Mouse (Mus musculus) midbrain, embryonic 14.5 days (tissue): ENCODE measurements around the gene Thumpd3. TPM values are rescaled to one million over a fixed set of nuclear protein-coding genes. Genes with fewer than 3 reads are reported as not detected.

Source experiments
- ATAC-seq: fragments of 200-750 bp; cut with Nextera tagmentation; 2 replicates; pipeline ENCODE4 v1.8.0; 2017; ENCODE audit warnings: moderate number of reproducible peaks, moderate library complexity; ENCODE audit not compliant: low FRiP score, low TSS enrichment
- DNase-seq: peaks from one replicate; pipeline ENCODE4 v3.0.0-alpha.2; 2015
- H3K27ac ChIP-seq: fragments of 300-500 bp; sonication (generic); replicated peaks from 2 replicates; pipeline ENCODE4 v1.5.1; 2014; ENCODE audit warnings: mild to moderate bottlenecking, low read depth, low read length, moderate library complexity
- H3K27me3 ChIP-seq: fragments of 300-500 bp; sonication (generic); 2 replicates; pipeline ENCODE4 v1.6.1; 2014; ENCODE audit warnings: low read length, control low read depth, mixed read lengths; ENCODE audit not compliant: control insufficient read depth, insufficient read depth
- H3K36me3 ChIP-seq: fragments of 300-500 bp; sonication (generic); 2 replicates; pipeline ENCODE4 v1.6.1; 2014; ENCODE audit warnings: low read length, control low read depth; ENCODE audit not compliant: control insufficient read depth, insufficient read depth
- H3K4me1 ChIP-seq: fragments of 300-500 bp; sonication (generic); 2 replicates; pipeline ENCODE4 v1.6.1; 2014; ENCODE audit warnings: mild to moderate bottlenecking, antibody characterized with exemption, low read length, control low read depth; ENCODE audit not compliant: control insufficient read depth, insufficient read depth
- H3K4me2 ChIP-seq: fragments of 300-500 bp; sonication (generic); 2 replicates; pipeline ENCODE4 v1.6.1; 2014; ENCODE audit warnings: mild to moderate bottlenecking, low read length, moderate library complexity
- H3K4me3 ChIP-seq: fragments of 300-500 bp; sonication (generic); replicated peaks from 2 replicates; pipeline ENCODE4 v1.5.1; 2014; ENCODE audit warnings: low read depth, low read length
- H3K9ac ChIP-seq: fragments of 300-500 bp; sonication (generic); replicated peaks from 2 replicates; pipeline ENCODE4 v1.6.1; 2014; ENCODE audit warnings: mild to moderate bottlenecking, low read length, moderate library complexity
- H3K9me3 ChIP-seq: fragments of 300-500 bp; sonication (generic); 2 replicates; pipeline ENCODE4 v1.6.1; 2016; ENCODE audit warnings: low read length, control low read depth, mixed read lengths; ENCODE audit not compliant: control insufficient read depth
- WGBS: fragments of 180-500 bp; shearing (Covaris S2); extraction: QIAGEN DNeasy Blood & Tissue Kit; methylation state at CpG from one replicate; pipeline ENCODE4 v1.1.7; 2014; 5-methylcytosine and 5-hydroxymethylcytosine counted together
- polyA plus RNA-seq: library from polyadenylated mRNA; unstranded; fragments of >200 nt; fragmentation: Nextera tagmentation; extraction: Ambion mirVana; gene quantifications from 2 replicates; pipeline ENCODE4 v1.2.1, GENCODE M21; 2014

Gene Thumpd3
- polyA plus RNA-seq, 1 experiment from 2014 or later = 48.3 TPM

- H3K9ac ChIP-seq = no peak overlapping the region
- no peaks in the 10 kb centered on the region for H3K9me3 ChIP-seq
- H3K27me3 ChIP-seq = no peaks in the 10 kb centered on the region
- ATAC-seq (no peak), DNase-seq (no peak)
- no peak overlapping the region for H3K27ac ChIP-seq
- no peak overlapping the region for H3K4me3 ChIP-seq
- H3K36me3 ChIP-seq = peaks cover 61% of the 10 kb centered on the region
- H3K4me2 ChIP-seq = no peak overlapping the region
- WGBS = 91% methylated on average over 7 of the region's 7 CpGs
- H3K4me1 ChIP-seq = no peaks in the 10 kb centered on the region
Observed at GRCm38 (mm10) chr6:113109956-113110355, 63.9 kb downstream of the Thumpd3 start.

Other genes with a start within 250 kb of the Thumpd3 start
- 58.6 and 68.8 TPM in 2 replicates for gene Srgap3, start 99.0 kb upstream of the Thumpd3 start, polyA plus RNA-seq
- 57.0 and 57.9 TPM in 2 replicates for gene Setd5, start 31.1 kb downstream of the Thumpd3 start, polyA plus RNA-seq
- gene Lhfpl4, start 149.2 kb downstream of the Thumpd3 start, polyA plus RNA-seq = 21.7 and 31.3 TPM in 2 replicates
- 38.6 and 40.4 TPM in 2 replicates for gene Mtmr14, start 191.6 kb downstream of the Thumpd3 start, polyA plus RNA-seq
- 4.7 and 5.5 TPM in 2 replicates for gene Cpne9, start 236.1 kb downstream of the Thumpd3 start, polyA plus RNA-seq